Mouse (Mus musculus) v-Abl transformed pro-B cells (cell line): ENCODE measurements at regions not wholly inside any gene's neighbourhood (a gene's known extent, or its start where the extent isn't known, plus 50 kb on each side); places are given as distances from the start of the nearest gene placed in this dataset.

Experiments
- in situ Hi-C, 2 experiments: fragments of 400-800 bp; cut with MboI; formaldehyde crosslinking; loops; one replicate each; pipeline ENCODE4 v1.15.1; 2025; ENCODE audit not compliant: unreplicated experiment in 2 of 2

- in situ Hi-C loops, result loop anchor here (10.0 to 25.0 kb wide), 3 partner anchors 209 to 1067 kb away; no protein-coding TSS in a partner anchor
Observed at GRCm38 (mm10) chr13:28545797-28546196, 288.5 kb downstream of the Gm11361 start.

- in situ Hi-C loops, result loop anchor here (10.0 to 25.0 kb wide), 3 partner anchors 209 to 1067 kb away; no protein-coding TSS in a partner anchor
Observed at GRCm38 (mm10) chr13:28545337-28545736, 288.0 kb downstream of the Gm11361 start.

- in situ Hi-C loops, result loop anchor here (10.0 to 25.0 kb wide), 3 partner anchors 210 to 1068 kb away; no protein-coding TSS in a partner anchor
Observed at GRCm38 (mm10) chr13:28544819-28545180, 287.5 kb downstream of the Gm11361 start.

- in situ Hi-C loops, result loop anchor here (10.0 to 25.0 kb wide), 3 partner anchors 211 to 1068 kb away; no protein-coding TSS in a partner anchor
Observed at GRCm38 (mm10) chr13:28544003-28544818, 286.9 kb downstream of the Gm11361 start.

- in situ Hi-C loops, result loop anchor here (10.0 to 25.0 kb wide), 3 partner anchors 213 to 1071 kb away; no protein-coding TSS in a partner anchor
Observed at GRCm38 (mm10) chr13:28541607-28542006, 284.3 kb downstream of the Gm11361 start.

GRCm38 (mm10) chr13:28533080-28533479 is 275.8 kb downstream of the Gm11361 start:
- in situ Hi-C loops, result loop anchor here in 1 of 2 experiments (25.0 kb wide), 1 partner anchor 1079 kb away; no protein-coding TSS in a partner anchor

- in situ Hi-C loops, result loop anchor here in 1 of 2 experiments (25.0 kb wide), 1 partner anchor 1080 kb away; no protein-coding TSS in a partner anchor
Observed at GRCm38 (mm10) chr13:28532278-28532677, 274.9 kb downstream of the Gm11361 start.

- in situ Hi-C loops, result loop anchor here in 1 of 2 experiments (25.0 kb wide), 1 partner anchor 1081 kb away; no protein-coding TSS in a partner anchor
Observed at GRCm38 (mm10) chr13:28531534-28531999, 274.2 kb downstream of the Gm11361 start.

- in situ Hi-C loops, result loop anchor here in 1 of 2 experiments (25.0 kb wide), 1 partner anchor 1081 kb away; no protein-coding TSS in a partner anchor
Observed at GRCm38 (mm10) chr13:28530947-28531346, 273.6 kb downstream of the Gm11361 start.

GRCm38 (mm10) chr13:28528898-28529511 is 271.7 kb downstream of the Gm11361 start:
- in situ Hi-C loops, result loop anchor here (10.0 to 25.0 kb wide), 2 partner anchors 1083 to 1306 kb away; no protein-coding TSS in a partner anchor

GRCm38 (mm10) chr13:28526299-28526698 is 269.0 kb downstream of the Gm11361 start:
- in situ Hi-C loops, result loop anchor here (10.0 to 25.0 kb wide), 2 partner anchors 1086 to 1309 kb away; no protein-coding TSS in a partner anchor

GRCm38 (mm10) chr13:28524411-28524810 is 267.1 kb downstream of the Gm11361 start:
- in situ Hi-C loops, result loop anchor here (10.0 to 25.0 kb wide), 2 partner anchors 1213 to 1310 kb away; no protein-coding TSS in a partner anchor

GRCm38 (mm10) chr13:28520127-28520482 is 262.8 kb downstream of the Gm11361 start:
- in situ Hi-C loops, result loop anchor here (10.0 to 25.0 kb wide), 2 partner anchors 1217 to 1315 kb away; no protein-coding TSS in a partner anchor

- in situ Hi-C loops, result loop anchor here (5.0 to 25.0 kb wide), 6 partner anchors 238 to 1315 kb away; partner anchors contain the start of gene Sox4 (in 1 of the 2)
Observed at GRCm38 (mm10) chr13:28519383-28520126, 262.2 kb downstream of the Gm11361 start.

- in situ Hi-C loops, result loop anchor here (5.0 to 25.0 kb wide), 5 partner anchors 240 to 1220 kb away; partner anchors contain the start of gene Sox4 (in 1 of the 2)
Observed at GRCm38 (mm10) chr13:28517161-28517560, 259.8 kb downstream of the Gm11361 start.

GRCm38 (mm10) chr13:28516636-28517035 is 259.3 kb downstream of the Gm11361 start:
- in situ Hi-C loops, result loop anchor here (5.0 to 25.0 kb wide), 5 partner anchors 241 to 1221 kb away; partner anchors contain the start of gene Sox4 (in 1 of the 2)

- in situ Hi-C loops, result loop anchor here (5.0 to 25.0 kb wide), 5 partner anchors 167 to 1223 kb away; partner anchors contain the start of gene Sox4 (in 1 of the 2)
Observed at GRCm38 (mm10) chr13:28514245-28514644, 256.9 kb downstream of the Gm11361 start.

- in situ Hi-C loops, result loop anchor here (5.0 to 25.0 kb wide), 5 partner anchors 166 to 1224 kb away; partner anchors contain the start of gene Sox4 (in 1 of the 2)
Observed at GRCm38 (mm10) chr13:28513336-28513735, 256.0 kb downstream of the Gm11361 start.
